Mouse (Mus musculus): ENCODE measurements around the gene Polk.

Polk gene

DNA sequence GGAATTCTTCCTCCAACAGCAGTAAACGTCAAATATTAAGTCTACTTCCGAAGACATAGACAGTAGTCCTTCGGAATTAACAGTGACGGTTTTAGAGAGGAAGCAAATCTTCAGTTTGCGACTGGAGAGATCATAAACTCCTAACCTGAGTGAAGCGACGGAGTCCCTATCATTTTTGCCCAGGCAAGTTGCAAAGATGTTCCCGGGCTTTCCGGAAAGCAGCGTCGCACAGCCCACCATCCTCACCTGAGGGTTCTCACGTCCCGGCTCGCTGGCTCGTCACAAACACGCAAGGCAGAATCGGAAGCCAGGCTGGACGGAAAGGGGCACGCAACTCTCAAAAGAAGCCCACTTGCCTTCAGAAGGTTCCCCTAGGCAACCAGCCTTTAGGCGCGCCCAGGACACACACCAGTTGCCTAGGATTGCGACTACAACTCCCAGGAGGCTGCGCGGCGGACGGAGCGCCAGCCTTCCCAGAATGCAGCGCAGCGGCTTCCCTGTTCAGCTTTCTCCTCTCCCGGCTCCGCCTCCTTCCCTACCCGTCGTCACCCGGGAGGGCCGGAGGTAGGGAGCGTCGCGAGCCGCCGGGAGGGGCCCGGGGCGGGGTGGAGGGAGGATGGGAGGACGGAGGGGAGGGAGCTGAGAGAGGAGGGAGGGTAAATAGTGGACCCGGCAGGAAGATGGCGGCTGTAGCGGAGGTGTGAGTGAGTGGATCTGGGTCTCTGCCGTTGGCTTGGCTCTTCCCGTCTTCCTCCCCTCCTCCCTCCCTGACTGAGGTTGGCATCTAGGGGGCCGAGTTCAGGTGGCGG, at the start of gene Polk, which contains the start of gene Col4a3bp:
TSS of gene Polk (minus strand) at position 499 of the 809 bp plus-strand sequence.
TSS of gene Col4a3bp (plus strand) at position 538 of the 809 bp plus-strand sequence.
- in situ Hi-C loops (cut with MboI; ENCODE audit: unreplicated experiment in 2 of 2), result loop anchor here in 1 of 2 experiments (25.0 kb wide), 1 partner anchor 1745 kb away; the partner anchor contains the start of gene Gm21976

DNA sequence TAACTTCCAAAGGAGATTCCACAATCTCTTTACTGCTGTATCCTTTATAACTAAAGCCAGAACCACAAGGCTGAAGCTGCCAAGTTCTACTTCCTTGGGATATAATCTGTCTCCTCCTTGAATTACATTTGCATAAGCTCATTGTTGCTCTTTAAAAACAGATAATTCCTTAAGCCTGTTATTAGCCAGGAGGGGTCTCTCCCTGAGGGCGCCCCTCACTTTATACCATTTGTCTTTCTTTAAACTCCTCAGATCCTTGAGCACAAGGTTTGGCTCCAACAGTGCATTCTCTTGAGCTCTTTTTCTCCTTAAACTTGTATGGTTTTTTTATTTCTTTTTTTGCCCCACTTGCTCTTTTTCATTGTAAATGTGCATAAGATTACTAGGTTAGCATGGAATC, 46.3 kb upstream of the Polk start:
- in situ Hi-C loops (cut with MboI; ENCODE audit: unreplicated experiment in 2 of 2), result loop anchor here (25.0 kb wide), 4 partner anchors 401 to 1026 kb away; partner anchors contain the start of gene F2rl2 (in 1 of the 2)

DNA sequence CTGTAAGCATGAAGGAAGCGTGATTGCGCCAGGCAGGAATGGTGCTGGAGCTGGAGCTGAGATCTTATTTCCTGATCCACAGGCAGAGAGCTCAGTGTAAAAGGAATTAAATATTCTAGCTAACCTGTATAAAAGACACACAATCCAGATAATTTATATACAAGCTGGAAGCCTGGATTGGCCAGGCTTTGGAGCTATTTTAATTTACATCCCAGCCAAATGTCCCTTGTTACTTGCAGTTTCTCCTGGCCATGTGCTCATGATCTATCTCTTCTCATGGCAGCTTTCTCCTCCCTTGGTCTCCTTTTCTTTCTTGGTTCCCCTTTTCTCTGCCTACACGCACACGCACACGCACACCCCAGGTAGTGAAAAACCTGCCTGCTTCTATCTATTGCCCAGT, 44.2 kb upstream of the Polk start:
- in situ Hi-C loops (cut with MboI; ENCODE audit: unreplicated experiment in 2 of 2), result loop anchor here (25.0 kb wide), 4 partner anchors 399 to 1024 kb away; partner anchors contain the start of gene F2rl2 (in 1 of the 2)

DNA sequence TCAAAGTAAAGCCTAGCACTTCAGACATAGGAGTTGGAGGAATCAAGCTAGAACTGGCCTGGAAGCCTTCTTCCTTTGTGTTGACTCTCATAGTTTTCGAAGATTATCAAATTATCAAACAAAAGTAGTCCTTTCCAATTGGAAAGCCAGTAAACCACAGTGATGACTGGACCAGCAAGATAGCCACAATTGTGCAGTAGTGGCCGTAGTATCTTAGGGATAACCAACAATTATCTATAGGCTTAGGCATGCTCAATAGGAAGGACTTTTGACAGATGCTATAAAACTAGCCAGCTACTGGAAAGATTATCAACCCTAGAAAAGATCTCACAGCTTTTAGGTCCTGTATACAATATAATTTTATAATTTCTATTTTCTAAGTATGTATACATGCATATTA, 41.8 kb upstream of the Polk start:
- in situ Hi-C loops (cut with MboI; ENCODE audit: unreplicated experiment in 2 of 2), result loop anchor here (25.0 kb wide), 4 partner anchors 397 to 1022 kb away; partner anchors contain the start of gene F2rl2 (in 1 of the 2)

DNA sequence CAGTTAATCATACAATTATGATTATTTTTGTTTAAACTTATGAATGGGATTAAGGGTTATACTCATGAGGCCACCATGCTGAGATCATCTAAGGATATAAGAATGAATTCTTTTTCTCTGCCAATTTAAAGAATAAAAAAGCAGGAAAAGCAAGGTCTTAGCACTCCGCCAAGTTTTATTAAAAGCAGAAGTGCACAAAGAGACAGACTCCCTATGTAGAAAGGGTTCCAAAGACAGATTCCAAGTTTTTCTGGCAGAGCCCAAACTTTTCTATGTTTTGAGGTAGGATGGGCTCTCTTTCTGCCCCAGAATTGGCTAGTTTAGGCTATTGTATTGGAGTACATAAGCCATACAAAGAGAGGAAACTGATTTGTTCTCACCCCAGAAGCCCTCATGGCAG, 37.6 kb upstream of the Polk start:
- in situ Hi-C loops (cut with MboI; ENCODE audit: unreplicated experiment in 2 of 2), result loop anchor here (25.0 kb wide), 4 partner anchors 393 to 1018 kb away; partner anchors contain the start of gene F2rl2 (in 1 of the 2)

DNA sequence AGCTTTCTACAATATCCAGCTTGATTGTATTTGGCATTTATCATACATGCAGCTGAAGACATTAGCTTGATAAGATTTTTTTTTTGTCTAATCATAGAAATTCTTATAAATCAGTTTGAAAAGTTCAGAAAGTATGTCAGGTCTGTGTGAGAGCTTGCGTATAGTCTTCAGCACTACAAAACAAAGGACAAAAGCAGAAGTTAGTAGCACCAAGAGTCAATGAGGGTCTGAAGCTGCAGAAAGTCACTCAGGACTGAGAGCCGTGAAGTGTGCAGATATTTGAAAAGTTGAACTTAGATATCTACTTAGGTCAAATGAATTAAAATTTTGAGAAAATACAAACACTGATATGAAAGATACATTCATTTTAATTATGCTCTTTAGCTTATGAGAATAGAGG, 36.7 kb upstream of the Polk start:
- in situ Hi-C loops (cut with MboI; ENCODE audit: unreplicated experiment in 2 of 2), result loop anchor here (25.0 kb wide), 4 partner anchors 392 to 1017 kb away; partner anchors contain the start of gene F2rl2 (in 1 of the 2)

DNA sequence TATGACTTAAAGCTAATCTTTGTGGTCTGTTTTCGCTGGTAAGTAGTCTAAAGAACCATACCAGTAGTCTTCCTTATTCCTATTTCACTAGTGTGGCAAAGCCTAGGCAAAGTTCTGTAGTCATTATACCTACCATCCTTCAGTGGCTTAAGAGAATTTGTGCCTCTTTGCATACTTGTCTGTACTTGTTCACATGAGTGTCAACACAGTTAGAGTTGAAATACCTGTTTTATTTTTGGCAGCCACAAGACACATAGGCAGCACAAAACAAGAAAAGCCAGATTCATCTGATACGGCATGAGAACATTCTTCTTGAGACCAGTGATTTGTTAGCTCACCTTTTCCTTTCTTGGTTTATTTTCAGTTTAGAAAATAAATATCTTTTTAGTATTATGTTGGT, 31.8 kb upstream of the Polk start:
- in situ Hi-C loops (cut with MboI; ENCODE audit: unreplicated experiment in 2 of 2), result no loop called here

DNA sequence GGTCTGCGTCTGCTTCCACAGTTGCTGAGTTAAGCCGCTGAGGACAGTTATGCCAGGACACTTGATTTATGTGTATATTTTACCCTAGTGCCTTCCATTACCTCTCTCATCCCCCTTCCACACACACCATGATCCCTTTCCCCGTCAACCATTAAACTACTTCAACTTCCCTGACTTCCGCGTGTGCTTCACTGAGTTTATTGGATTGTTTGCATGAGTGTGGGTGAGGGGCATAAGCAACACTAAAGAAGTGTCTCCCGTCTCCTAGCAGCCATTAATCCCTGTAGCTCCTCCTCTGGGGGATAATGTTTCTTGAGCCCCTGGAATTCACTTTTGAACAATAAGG, 28.6 kb upstream of the Polk start:
- in situ Hi-C loops (cut with MboI; ENCODE audit: unreplicated experiment in 2 of 2), result no loop called here

DNA sequence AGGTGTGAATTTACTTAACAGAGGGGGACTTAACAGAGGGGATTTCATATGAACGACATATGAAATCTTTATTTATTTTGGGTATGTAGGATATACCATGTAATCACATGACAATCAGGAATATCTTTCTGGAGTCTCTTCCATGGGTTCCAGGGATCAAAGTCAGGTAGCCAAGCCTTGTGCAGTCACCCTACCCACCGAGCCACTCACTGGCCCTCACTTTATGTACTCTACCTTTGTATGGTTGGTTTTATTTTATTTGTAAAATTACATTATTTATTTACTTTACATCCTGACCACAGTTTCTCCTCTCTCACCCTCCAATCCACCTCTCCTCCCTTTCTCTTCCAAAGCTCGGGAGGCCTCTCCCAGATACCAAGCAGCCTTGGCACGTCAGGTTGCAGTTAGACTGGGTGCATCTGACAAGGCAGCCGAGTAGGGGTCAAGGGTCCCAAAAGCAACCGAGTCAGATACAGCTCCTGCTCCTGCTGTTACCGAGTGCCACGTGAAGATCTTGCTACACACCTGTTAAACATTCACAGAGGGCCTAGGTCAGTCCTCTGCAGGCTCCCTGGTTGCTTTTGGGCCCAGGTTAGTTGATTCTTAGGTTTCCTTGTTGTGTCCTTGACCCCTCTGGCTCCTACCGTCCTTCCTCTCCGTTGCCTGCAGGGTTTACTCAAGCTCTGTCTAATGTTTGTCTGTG, 28.1 kb upstream of the Polk start:
- in situ Hi-C loops (cut with MboI; ENCODE audit: unreplicated experiment in 2 of 2), result no loop called here

DNA sequence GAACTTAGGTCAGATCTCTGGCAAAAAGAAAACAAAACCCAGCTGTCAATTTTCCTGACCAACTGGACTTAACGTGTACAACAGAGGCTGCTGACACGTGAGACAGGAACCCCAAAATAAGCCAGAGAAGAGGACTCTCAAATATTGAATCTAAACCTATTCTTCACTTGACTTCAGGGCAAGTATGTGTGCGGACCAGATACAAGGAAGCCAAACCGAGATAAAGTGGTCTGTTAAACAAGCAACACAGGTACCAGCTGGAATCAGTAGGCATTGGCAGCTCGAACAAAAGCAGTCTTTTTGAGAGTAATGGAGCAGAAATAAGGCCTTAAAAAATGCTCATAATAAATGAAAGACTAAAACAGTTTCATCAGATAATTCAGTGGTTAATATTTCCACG, 25.6 kb upstream of the Polk start:
- in situ Hi-C loops (cut with MboI; ENCODE audit: unreplicated experiment in 2 of 2), result no loop called here

DNA sequence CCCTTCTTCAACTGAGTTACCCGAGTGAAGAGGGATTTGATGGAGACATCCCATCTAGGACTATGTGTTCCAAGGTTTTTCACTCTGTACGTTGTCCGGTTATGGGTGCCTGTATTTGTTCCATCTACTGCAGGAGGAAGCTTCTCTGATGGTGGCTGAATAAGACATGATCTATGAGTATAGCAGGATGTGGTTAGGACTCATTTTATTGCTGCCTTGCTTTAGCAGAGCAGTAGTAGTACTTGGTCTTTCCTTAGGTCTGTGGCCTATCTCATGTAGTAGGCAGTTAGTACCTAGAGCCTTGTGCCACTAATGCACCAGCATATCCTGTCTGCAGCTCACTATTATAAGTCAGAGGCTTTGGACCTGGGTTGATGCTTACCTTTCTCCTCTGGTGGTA, 12.7 kb upstream of the Polk start:
- in situ Hi-C loops (cut with MboI; ENCODE audit: unreplicated experiment in 2 of 2), result no loop called here

DNA sequence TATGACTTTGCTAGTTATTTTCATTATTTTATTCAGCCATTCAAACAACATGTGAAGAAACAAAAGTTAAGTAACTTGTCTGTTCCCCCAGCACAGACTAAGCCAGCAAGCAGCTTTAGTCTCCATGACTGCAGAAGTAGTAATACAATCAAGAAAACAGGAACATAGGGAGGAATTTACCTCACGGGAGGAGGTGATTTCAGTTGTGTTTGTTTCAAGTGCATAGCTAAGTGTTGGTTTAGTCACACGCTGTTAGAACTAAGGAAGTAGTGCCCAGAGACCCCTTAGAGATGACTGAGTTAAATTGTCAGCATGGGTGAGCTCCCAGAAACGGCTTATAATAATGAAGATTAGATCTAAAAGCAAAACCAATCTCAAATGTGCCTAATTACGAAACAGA, 5.6 kb upstream of the Polk start:
- in situ Hi-C loops (cut with MboI; ENCODE audit: unreplicated experiment in 2 of 2), result loop anchor here in 1 of 2 experiments (25.0 kb wide), 1 partner anchor 1739 kb away; the partner anchor contains the start of gene Gm21976

DNA sequence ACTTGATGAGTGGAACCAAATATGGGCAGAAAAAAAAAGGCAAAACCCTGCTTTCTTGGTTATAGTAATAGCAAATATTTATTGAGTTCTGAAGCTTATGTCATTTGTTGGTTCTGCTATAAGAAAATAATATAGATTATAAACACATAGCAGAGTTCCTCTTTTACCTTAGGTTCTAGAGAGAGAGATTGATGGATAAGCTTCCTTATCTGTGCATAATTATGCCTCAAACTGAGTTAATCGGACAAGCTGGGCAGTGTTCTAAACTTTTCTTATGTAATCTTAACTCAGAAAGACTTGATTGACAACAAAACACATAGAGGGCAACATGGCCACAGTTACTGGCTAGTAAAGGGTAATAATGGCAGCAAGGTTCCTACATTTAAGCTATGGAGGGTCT, 4.9 kb upstream of the Polk start:
- in situ Hi-C loops (cut with MboI; ENCODE audit: unreplicated experiment in 2 of 2), result loop anchor here in 1 of 2 experiments (25.0 kb wide), 1 partner anchor 1740 kb away; the partner anchor contains the start of gene Gm21976

DNA sequence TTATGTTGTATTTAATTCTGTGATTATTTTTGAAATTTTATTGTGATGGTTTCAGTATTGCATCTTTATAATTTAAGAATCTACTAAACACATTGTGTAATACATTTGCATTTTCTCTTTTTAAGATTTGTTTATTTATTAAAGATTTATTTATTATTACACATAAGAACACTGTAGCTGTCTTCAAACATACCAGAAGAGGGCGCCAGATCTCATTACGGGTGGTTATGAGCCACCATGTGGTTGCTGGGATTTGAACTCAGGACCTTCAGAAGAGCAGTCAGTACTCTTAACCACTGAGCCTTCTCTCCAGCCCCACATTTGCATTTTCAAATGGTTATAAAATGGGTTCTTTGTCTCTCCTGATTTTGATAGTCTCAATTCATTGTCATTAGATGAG, 2.1 kb upstream of the Polk start:
- in situ Hi-C loops (cut with MboI; ENCODE audit: unreplicated experiment in 2 of 2), result loop anchor here in 1 of 2 experiments (25.0 kb wide), 1 partner anchor 1743 kb away; the partner anchor contains the start of gene Gm21976

DNA sequence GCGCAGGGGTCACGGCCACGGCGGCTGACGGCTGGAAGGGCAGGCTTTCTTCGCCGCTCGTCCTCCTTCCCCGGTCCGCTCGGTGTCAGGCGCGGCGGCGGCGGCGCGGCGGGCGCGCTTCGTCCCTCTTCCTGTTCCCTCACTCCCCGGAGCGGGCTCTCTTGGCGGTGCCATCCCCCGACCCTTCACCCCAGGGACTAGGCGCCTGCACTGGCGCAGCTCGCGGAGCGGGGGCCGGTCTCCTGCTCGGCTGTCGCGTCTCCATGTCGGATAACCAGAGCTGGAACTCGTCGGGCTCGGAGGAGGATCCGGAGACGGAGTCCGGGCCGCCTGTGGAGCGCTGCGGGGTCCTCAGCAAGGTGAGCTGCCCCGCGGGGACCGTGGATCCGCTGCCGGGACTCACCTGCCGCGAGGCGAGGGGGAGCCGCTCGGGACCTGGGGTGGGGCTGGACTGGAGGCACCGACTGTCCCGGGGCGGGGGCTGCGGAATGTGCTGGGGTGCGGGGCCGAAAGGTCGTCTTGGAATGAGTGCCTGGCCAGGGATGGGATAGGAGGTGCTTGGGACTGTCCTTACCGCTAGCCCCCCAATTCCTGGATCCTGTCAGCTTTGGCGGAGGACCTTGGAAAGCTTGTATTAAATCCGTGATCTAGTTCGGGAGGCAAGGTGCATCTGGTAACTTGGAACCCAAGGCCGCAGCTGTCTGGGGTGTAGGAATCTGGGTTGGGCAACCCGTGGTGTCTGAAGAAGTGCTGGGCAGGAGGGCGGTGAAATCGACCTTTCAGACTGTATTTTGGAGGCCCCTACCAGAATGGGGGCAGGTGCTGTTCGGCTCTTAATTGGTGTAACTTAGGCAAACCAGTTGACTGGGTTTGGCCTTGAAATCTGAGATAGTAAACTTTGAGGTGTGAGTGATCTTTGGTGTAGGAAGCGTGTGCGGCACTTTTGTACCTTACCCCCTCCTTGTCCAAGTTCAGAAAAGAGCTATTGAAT, 817 bp upstream of the Polk start:
- in situ Hi-C loops (cut with MboI; ENCODE audit: unreplicated experiment in 2 of 2), result loop anchor here in 1 of 2 experiments (25.0 kb wide), 1 partner anchor 1744 kb away; the partner anchor contains the start of gene Gm21976

DNA sequence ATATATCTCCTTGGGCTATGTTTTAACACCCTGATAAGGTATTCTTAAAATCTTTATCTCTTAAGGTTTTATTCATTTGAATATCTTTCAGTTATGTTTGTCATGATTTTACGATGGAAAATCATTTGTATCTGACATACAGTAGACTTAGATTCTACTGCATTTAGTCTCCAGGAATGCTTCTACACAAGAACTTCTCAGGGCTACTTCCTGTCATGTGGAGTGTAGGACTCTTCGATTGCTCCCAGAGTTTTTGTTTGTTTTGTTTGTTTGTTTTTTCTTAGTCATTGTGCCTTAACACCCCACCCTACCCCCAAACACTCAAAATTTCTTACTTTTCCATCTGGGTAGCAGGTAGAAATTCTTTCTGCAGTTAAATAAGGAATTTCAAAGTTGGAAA, 998 bp downstream of the Polk start:
- in situ Hi-C loops (cut with MboI; ENCODE audit: unreplicated experiment in 2 of 2), result loop anchor here in 1 of 2 experiments (25.0 kb wide), 1 partner anchor 1746 kb away; the partner anchor contains the start of gene Gm21976

DNA sequence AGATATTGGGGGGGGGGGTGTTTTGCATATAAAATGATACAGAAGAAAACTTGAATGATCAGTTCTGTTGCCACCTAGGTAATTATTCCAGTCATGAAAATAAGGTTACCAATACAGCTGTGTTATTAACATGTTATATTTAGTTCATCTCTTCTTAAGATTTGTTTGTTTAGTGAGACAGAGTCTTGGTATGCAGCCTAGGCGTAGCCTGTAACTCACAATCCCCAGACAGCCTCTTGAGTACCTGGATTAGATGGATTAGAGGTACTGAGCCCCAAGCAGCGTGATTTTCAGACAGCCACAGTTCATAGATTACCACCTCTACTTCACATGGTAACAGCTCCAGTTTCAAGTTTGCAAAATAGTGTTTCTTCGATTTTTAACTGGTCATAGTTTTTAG, 4.3 kb downstream of the Polk start:
- in situ Hi-C loops (cut with MboI; ENCODE audit: unreplicated experiment in 2 of 2), result loop anchor here in 1 of 2 experiments (25.0 kb wide), 1 partner anchor 1749 kb away; the partner anchor contains the start of gene Gm21976

DNA sequence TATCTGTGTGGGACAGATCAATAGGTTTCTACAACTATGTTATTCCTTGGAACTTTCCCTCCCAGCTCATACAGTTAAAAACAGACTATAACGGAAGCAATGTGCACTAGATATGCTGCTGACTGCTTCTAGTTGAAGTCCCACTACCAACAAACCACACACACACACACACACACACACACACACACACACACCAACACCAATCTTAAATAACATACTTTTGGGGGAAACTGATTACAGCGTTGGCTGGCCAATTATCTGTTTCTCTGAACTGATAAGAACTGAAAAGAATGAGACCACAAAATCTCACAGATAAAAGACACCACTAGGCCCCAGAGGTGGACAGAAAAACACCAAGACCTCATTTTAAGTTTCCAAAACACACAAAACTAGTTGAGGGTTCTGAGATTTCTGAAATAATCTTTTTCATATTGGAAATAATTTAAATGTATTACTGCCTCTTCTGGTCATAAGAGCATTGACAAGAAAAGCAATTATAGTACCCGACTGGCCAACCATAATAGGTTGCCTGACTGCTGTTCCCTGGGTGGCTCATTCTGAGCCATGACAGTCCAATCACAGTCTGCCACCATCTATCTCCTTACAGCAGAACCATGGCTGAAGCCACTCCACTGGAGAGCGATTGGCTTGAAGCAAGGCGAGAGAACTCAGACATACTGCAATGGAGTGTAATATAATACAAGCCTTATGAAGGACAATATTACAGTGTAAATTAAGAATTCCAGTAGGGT, 5.4 kb downstream of the Polk start:
- in situ Hi-C loops (cut with MboI; ENCODE audit: unreplicated experiment in 2 of 2), result loop anchor here in 1 of 2 experiments (25.0 kb wide), 1 partner anchor 1750 kb away; the partner anchor contains the start of gene Gm21976

DNA sequence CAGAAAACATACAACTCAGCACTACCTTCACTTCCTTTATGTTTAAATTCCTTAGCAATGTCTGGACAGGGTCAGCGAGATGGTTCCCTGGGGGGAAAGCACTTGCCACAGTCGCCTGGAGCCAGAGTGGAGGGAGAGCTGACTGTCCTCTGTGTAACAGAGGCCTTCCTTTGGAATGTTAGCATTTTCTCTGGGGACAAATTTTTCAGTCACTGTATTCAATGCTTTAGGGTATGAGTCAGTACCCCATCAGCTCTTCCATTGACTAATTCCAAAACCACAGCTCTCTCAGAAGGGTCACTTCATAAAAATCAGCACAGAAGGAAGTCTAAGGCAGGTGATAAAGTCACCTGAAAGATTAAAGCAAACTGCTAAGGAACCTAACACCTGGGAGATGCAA, 8.6 kb downstream of the Polk start:
- in situ Hi-C loops (cut with MboI; ENCODE audit: unreplicated experiment in 2 of 2), result loop anchor here in 1 of 2 experiments (25.0 kb wide), 1 partner anchor 1754 kb away; the partner anchor contains the start of gene Gm21976
